Mouse (Mus musculus): ENCODE data around the gene Top3a.
A peak's percentile ranks its signal among the peaks of the same experiment; 100 is the strongest.

Gene Top3a

DNA sequence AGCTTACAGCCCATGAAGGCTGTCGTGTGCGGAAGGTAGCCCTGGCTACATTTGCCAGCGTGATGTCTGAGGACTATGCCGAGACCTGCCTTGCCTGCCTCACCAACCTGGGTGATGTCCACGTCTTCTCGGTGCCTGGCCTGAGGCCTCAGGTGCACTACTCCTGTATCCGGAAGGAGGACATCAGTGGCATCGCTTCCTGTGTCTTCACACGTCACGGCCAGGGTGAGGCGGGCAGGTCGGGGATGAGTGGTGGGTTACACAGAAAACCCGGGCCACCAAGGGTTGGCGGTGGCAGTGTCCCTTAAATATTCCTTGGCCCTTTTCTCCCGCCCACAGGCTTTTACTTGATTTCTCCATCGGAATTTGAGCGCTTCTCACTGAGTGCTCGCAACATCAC is 65.1 kb downstream of the Top3a start:
- DNase-seq (ENCODE audit: low spot score) = no peak

DNA sequence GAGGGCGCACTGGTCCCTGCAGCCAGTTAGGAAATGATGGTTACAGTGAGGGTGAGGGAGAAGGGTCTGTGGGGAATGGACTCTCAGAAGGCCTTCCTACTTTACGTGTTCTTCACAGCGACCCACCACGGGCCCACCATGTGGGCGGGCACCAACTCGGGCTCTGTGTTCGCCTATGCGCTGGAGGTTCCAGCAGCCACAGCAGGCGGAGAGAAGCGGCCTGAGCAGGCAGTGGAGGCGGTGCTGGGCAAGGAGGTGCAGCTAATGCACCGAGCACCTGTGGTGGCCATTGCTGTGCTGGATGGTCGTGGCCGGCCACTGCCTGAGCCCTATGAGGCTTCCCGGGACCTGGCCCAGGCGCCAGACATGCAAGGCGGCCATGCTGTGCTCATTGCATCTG is 65.9 kb downstream of the Top3a start:
- DNase-seq (ENCODE audit: low spot score) = no peak

DNA sequence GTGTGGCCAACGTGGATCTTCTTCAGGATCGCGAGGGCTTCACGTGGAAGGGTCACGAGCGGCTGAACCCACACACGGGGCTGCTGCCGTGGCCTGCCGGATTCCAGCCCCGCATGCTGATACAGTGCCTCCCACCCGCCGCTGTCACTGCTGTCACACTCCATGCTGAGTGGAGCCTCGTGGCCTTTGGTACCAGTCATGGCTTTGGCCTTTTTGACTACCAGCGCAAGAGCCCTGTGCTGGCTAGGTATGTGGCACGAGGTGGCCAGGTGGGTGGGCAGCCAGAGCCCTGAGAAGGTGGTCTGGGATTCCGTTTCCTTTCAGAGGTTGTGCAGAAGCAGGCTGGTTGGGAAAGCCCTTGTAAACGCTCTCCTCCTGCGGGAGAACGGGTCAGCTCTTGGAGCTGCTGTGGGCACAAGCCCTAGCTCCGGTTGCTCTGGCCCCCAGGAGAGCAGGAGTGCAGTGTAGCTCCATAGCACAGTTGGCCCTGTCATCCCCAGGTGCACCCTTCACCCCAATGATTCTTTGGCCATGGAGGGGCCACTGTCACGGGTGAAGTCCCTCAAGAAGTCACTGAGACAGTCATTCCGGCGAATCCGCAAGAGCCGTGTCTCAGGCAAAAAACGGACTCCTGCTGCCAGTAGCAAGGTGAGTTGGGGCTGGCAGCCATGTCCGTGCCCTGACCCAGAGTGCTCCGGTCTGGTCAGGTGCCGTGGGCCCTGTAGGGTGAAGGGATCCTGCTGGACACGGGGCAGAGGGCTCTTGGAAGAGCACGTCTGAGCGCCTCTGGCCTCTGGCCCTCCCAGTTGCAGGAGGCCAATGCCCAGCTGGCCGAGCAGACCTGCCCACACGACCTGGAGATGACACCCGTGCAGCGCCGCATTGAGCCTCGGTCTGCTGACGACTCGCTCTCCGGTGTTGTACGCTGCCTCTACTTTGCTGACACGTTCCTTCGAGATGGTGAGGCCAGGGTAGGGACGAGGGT is 67.4 kb downstream of the Top3a start:
- no peak for DNase-seq (ENCODE audit: low spot score)

DNA sequence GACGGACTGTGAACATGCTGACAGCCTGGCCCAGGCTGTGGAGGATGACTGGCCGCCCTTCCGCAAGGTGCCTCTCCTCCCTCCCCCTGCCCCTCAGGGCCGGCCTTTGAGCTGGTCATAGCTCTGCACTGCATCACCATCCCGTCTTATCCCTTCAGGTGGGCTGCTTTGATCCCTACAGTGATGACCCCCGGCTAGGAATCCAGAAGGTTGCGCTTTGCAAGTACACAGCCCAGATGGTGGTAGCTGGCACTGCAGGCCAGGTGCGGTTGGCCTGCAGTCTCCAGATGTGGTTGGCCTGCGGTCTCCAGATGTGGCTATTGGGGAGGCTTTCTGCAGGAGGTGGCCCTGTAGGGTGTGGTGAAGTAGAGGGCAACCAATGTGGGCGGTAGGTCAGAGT is 68.5 kb downstream of the Top3a start:
- no peak for DNase-seq (ENCODE audit: low spot score)

DNA sequence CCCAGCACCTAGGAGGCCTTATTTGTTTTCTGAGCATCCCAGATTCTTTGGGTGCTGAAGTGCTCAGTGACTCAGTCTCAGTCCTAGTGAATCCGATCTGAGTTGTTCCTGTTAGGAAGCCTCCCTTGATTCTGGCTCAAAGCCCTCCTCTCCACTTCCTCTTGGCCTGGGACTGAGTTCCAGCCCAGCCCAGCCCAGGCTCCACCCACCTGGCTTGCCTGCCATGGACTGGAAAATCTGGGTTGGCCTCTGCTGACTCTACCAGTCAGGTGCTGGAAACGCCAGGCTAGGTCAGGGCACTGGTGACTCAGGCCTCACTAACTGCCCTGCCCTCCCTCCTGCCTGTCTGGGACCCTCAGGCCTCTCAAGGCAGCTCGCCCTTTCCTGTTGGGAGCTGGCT is 69.5 kb downstream of the Top3a start:
- no peak for DNase-seq (ENCODE audit: low spot score)

DNA sequence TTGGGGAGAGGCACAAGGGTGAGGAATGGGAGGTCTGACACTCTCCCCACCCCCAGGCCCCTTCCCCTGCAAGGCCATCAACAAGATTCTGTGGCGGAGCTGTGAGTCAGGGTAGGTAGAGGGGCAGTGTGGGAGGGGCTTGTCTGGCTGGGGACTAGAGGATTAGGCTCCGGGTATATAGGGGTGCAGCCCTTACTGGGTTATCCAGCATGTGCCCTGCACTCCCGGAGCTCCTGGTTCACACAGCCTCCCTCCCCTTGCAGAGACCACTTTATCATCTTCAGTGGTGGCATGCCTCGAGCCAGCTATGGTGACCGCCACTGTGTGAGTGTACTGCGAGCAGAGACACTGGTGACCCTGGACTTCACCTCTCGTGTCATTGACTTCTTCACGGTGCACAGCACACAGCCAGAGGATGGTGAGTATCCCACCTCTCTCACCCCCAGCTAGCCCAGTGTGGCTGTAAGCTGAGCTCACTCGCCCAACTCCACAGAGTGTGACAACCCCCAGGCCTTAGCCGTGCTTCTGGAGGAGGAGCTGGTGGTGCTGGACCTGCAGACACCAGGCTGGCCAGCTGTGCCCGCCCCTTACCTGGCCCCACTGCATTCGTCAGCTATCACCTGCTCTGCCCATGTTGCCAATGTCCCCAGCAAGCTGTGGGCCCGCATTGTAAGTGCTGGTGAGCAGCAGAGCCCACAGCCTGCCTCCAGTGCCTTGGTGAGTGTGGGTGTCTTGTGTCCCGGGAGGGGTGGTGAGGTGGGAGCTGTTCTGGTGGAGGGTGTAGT is 70.3 kb downstream of the Top3a start:
- no peak for DNase-seq (ENCODE audit: low spot score)

DNA sequence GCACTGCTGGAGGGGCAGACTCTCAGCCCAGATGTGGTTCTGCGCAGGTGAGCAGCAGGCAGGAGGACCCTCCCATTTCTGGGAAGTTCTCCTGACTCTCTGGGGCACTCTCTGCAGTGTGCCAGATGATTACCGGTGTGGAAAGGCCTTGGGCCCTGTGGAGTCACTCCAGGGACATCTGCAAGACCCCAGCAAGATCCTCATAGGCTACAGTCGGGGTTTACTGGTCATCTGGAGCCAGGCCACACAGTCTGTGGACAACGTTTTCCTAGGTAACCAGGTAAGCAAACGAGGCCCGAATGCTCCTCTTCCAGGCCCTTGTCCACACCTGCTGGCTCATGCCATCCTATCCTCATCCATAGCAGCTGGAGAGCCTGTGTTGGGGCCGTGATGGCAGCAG is 71.1 kb downstream of the Top3a start:
- no peak for DNase-seq (ENCODE audit: low spot score)

DNA sequence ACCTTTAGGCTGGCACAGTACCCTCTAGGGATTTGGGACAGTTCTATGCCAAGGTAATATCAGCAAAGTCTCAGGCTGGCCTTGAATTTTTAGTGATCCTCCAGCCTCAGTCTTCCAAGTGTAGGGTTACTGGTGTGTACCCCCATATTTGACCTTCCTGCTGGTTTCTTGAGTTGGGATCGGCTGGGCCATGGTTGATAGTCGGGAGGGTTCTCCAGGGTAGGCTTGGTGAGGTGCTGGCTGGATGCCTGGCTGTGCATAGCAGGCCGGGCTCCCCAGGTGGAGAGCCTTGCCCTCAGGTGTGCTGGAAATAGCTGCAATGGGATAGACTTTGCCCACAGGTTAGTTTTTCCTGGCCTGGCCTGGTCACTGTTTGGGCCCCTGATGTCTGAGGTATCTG is 71.9 kb downstream of the Top3a start:
- DNase-seq (ENCODE audit: low spot score) = no peak

DNA sequence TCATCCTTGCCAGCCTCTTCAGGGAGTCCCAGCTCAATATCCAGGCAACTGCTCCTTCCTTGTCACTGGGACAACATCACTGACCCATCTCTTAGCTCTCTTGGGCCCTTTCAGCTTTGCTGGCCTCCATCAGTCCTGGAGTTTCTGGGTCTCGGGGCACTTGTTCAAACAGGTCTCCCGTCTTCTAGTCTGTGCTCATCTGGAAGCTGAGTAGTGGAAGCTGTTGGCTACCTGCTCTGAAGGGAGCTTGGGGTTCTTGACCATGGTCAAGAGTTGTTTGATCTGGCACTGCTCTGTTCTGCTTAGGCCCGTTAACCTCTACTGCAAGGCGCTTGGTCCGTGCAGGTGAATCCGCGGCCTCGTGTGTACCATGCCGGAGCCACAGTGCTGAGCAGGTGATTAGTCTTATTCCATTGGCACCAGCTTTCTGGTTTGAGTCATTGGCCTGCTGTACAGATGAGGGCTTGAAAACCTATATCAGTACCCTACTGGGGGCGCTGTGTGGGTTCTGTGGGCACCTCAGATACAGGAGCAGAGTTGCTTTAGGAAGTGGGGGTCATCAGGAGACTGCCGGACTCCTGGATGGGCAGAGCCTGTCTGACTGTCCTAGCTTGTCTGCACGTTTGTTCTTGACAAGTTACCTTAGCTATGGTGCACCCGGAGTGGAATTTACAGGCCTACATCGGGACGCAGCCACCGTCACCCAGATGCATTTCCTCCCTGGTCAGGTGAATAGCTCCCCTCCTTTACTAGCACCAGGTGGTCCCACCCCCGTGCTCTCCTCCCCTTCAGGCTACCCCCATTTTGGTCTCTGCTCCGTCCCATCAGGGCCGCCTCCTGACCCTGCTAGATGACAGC is 72.9 kb downstream of the Top3a start:
- no peak for DNase-seq (ENCODE audit: low spot score)

DNA sequence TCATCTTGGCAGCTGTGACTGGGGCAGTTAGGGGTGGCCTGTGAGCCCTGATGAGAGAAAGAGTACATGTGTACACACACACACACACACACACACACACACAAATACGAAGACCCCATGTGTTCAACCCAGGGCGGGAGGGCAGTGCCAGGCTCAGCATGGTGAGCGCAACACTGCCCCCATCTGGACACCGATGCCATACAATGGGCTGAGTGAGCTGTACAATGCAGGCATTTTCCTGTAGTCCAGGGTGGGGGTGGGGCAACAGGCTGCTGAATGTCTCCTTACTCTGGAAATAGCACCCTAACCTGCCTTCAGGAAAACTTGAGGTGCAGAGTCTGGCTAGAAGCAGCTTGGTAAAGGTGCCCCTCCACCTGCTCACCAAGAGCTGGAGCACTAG is 74.0 kb downstream of the Top3a start:
- DNase-seq (ENCODE audit: low spot score) = peak; percentile 42

DNA sequence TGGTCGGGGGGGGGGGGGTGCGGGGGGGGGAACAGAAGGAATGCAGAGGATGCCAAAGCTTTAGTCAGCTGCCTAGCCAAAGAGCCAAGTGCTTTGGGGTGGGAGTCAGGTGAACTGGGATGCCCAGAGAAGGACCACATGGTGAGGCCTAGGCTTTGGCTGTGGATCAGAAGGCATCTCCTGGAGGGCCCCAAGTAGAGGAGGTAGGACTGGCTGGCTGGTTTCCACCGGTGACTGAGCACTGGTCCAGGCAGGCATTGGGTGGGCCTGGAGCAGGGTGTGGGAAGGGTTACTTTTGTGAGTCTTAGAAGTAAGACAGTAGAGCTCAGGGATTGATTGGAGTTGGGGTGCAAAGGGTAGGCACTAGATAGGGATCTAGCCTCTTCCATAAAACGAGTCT is 75.6 kb downstream of the Top3a start:
- no peak for DNase-seq (ENCODE audit: low spot score)

DNA sequence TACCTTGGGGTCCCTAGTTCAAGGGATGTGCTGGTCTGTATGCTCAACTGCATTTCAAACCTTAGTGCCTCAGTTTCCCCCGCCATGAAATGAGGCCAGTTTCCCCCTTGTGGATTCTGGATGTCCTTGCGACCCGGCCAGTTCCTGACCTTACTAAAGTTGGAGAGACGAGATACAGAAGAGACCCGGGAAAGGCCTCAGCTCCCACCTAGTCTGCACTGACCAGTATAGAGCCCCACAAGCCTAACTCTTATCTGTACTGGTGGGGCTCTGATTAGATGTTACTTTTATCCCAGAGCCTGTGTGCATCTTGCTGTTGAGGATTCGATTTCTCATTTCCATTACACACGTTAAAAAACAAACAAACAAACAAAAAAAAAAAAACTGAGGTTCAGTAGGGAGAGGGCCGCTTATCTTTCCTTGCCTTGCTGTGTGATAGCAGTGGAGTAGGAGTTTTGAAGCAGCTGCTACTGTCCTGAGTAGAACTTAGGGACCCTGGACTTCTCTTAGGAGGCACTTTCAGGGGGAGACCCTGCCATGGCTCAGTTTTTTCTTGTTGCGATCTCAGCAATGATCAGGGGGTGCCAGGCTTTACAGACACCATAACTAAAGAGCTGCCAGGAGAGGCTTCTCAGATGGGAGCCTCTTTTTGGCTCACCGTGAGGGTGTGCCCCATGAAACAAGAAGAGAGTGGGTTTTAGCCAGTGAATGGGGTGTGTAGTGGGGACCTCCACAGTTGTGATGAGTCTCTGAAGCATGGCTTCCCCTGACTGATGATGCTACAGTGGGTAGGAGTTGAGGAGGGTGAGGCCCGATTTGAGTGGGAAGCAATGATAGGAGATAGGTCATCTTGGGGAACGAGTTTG is 76.6 kb downstream of the Top3a start:
- DNase-seq (ENCODE audit: low spot score) = no peak

DNA sequence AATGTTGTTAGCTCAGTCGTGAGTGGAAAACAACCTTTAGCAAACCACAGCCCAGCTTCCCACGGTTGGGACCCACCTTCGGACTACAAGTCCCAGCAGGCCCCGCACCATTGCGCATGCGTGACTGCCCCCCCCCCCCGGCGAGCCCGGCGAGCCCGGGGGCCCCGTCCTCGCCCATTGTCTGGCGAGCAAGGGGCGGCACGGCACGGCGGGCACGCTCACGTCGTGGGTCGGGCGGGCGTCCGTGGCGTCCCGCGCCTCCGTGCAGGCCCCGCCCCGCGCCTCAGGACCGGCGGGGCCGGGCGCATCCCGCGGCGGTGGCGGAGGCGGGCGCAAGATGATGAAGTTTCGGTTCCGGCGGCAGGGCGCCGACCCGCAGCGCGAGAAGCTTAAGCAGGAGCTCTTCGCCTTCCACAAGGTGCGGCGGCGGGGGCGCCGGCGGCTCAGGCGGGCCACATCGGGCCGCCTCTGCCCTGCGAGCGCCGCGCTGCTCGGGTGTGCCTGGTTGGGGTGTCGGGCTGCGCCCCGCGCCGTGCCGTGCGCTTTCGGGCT is 77.6 kb downstream of the Top3a start, which contains the start of gene Llgl1:
Gene Llgl1 (plus strand): TSS at position 200 of the 552 bp plus-strand sequence.
- peak; percentile 78 for DNase-seq (ENCODE audit: low spot score)

DNA sequence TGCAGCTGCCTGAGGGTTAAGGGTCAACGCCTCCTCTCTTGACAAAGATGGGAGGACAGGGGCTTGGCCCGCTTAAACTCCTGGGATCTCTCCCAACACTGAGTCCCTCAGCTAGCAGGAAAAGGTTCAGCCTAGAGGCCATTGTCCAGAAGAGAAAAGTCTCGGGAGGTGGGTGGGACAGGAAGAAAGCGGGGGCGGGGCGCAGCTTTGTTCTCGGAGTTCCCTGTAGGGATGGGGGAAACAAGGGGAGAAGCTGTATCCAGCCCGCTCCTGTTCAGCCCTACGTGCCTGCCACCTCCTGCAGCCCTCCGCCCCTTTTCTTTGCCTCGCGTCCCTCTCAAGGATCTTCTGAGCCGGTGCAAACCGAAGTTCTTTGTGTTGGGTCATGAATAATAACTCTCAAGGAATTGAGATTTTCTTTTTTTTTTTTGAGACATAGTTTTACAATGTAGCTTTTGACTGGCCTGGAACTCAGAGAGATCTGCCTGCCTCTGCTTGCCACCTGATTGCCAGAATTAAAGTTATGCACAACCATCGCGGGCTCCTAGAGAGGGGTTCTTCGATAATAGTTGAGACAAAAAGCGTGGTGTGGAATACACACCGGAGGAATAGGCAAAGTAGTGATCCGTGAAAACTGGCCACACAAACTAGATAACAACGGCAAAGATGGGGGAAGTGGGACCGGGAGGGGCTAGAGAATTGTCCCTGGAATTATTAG is 78.2 kb downstream of the Top3a start:
- no peak for DNase-seq (ENCODE audit: low spot score)

DNA sequence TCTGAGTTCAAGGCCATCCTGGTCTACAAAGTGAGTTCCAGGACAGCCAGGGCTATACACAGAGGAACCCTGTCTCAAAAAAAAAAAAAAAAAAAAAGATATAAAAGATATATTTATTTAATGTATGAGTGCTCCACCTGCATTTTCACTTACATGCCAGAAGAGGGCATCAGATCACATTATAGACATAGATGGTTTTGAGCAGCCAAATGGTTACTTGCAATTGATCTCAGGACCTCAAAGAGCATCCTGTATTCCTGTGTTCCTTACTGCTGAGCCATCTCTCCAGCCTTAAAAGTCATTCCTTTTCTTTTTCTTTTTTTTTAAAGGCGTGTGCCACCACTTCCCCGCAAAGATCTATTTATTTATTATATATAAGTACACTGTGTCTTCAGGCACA is 79.6 kb downstream of the Top3a start:
- DNase-seq (ENCODE audit: low spot score) = no peak

DNA sequence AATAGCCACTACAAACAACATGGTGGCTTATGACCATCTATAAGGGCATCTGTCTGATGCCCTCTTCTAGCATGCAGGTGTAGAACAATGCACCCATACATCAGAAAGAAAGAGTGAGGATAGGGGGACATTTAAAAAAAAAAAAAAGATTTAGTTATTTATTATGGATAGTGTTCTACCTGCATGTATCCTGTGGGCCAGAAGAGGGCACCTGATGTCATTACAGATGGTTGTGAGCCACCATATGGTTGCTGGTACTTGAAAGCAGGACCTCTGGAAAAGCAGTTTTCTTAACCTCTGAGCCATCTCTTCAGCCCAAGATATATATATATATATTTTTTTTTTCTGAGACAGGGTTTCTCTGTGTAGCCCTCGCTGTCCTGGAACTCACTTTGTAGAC is 81.0 kb downstream of the Top3a start:
- no peak for DNase-seq (ENCODE audit: low spot score)

All from spleen, adult 12 weeks (tissue).